In genomic region chr12:33010026-33010425, GRCm38 (mm10) we compare ENCODE assay signal across 8 mouse cellular contexts. TPM values are rescaled to one million over a fixed set of nuclear protein-coding genes. Genes with fewer than 3 reads are reported as not detected.
DNase-seq lines count a peak whose midpoint lies in the region; ATAC-seq lines count a peak whose summit lies in the region.

No protein-coding gene starts in this region.

- H3K4me3 ChIP-seq in heart, embryonic 12.5 days, result no peak overlapping the region
- H3K4me3 ChIP-seq in lung, embryonic 15.5 days, result no peak overlapping the region

- no peak overlapping the region for H3K27ac ChIP-seq in heart, embryonic 12.5 days (ENCODE audit: poor library complexity, severe bottlenecking)
- peak overlapping the region; percentile 94; the same call in 1 of the 2 replicates for H3K27ac ChIP-seq in lung, embryonic 15.5 days

- H3K4me1 ChIP-seq in heart, embryonic 12.5 days (replicated peaks), result peaks cover 8% of the 10 kb centered on the region; the same call in 1 of the 2 replicates
- H3K4me1 ChIP-seq in lung, embryonic 15.5 days, result peaks cover 20% of the 10 kb centered on the region

- DNase-seq in heart, adult 11 months, result peak; percentile 93
- peak; percentile 13 for DNase-seq in c-Kit-positive CD71-positive TER-119-negative erythroid progenitor cells, embryonic 14.5 days (ENCODE audit: low read depth)
- DNase-seq in heart, postnatal 4 days, result peak; percentile 61
- DNase-seq in spleen, postnatal 36 days (ENCODE audit: low spot score in 2 of 2), result peak; percentile 60 to 63
- no peak for DNase-seq in left cerebral cortex, adult 18-20 months (ENCODE audit: low spot score in 2 of 2)

- no peak overlapping the region for H3K4me2 ChIP-seq in heart, embryonic 12.5 days
- no peak overlapping the region for H3K4me2 ChIP-seq in lung, embryonic 15.5 days

- no peak overlapping the region for H3K9ac ChIP-seq in heart, embryonic 12.5 days
- no peak overlapping the region for H3K9ac ChIP-seq in lung, embryonic 15.5 days

- no peaks in the 10 kb centered on the region for H3K36me3 ChIP-seq in heart, embryonic 12.5 days
- no peaks in the 10 kb centered on the region for H3K36me3 ChIP-seq in lung, embryonic 15.5 days

- WGBS in heart, embryonic 12.5 days, result 16% methylated on average over 3 of the region's 3 CpGs
- 33% methylated on average over 3 of the region's 3 CpGs for WGBS in lung, embryonic 15.5 days

- no peaks in the 10 kb centered on the region for H3K9me3 ChIP-seq in heart, embryonic 12.5 days (replicated peaks)
- no peaks in the 10 kb centered on the region for H3K9me3 ChIP-seq in lung, embryonic 15.5 days

- no peak for ATAC-seq in heart, embryonic 12.5 days (ENCODE audit: insufficient number of reproducible peaks, low FRiP score)
- peak; percentile 99 for ATAC-seq in CD4-positive, CD25-positive, alpha-beta regulatory T cell, adult 4 months
- ATAC-seq in lung, embryonic 15.5 days (ENCODE audit: borderline replicate concordance, extremely low read depth, low FRiP score, low TSS enrichment), result peak; percentile 56; the same call in 1 of the 2 replicates

- H3K27me3 ChIP-seq in heart, embryonic 12.5 days (replicated peaks), result peaks cover 9% of the 10 kb centered on the region; the same call in 1 of the 2 replicates
- H3K27me3 ChIP-seq in lung, embryonic 15.5 days, result no peaks in the 10 kb centered on the region

RNA-seq across cellular contexts. Expression of gene Sypl, which starts 56.3 kb away (rescaled TPM):
- polyA plus RNA-seq in heart, embryonic 12.5 days (2016; fragmentation: Nextera tagmentation; extraction: Ambion mirVana), result 95.8 and 98.8 TPM in 2 replicates
- polyA plus RNA-seq in CD4-positive, CD25-positive, alpha-beta regulatory T cell, adult 4 months (2017; shearing (Covaris generic)), result 10 to 100 TPM; 69.7 to 85.3 TPM
- total RNA-seq in heart, postnatal 4 days (2021), result 10 to 100 TPM; 83.3 to 87.0 TPM
- 156 and 164 TPM in 2 replicates for polyA plus RNA-seq in lung, embryonic 15.5 days (2015; fragmentation: Nextera tagmentation; extraction: Ambion mirVana)
- total RNA-seq in left cerebral cortex, adult 18-20 months (2021), result 10 to 100 TPM; 37.0 to 37.7 TPM

Comparison
In these comparisons a context has a peak if more than half of its experiments do, and no peak if none do; other contexts are left out.
1. DNase-seq: peak in heart, adult 11 months (single experiment), c-Kit-positive CD71-positive TER-119-negative erythroid progenitor cells, embryonic 14.5 days (single experiment), heart, postnatal 4 days (single experiment) and spleen, postnatal 36 days (2 of 2); none in left cerebral cortex, adult 18-20 months (0 of 2).